Mouse (Mus musculus) midbrain, embryonic 12.5 days (tissue): Measurements from ENCODE around the gene Kctd17. TPM values are rescaled to one million over a fixed set of nuclear protein-coding genes. Genes with fewer than 3 reads are reported as not detected.
A peak's percentile ranks its signal among the peaks of the same experiment; 100 is the strongest.

ENCODE experiments used
- ATAC-seq: fragments of 200-750 bp; cut with Nextera tagmentation; 2 replicates; pipeline ENCODE4 v1.8.0; 2017; ENCODE audit warnings: low read depth, moderate TSS enrichment, moderate library complexity; ENCODE audit not compliant: low FRiP score
- H3K27ac ChIP-seq: fragments of 300-500 bp; sonication (generic); replicated peaks from 2 replicates; pipeline ENCODE4 v1.5.1; 2016; ENCODE audit warnings: mild to moderate bottlenecking
- H3K27me3 ChIP-seq: fragments of 300-500 bp; sonication (generic); 2 replicates; pipeline ENCODE4 v1.6.1; 2016; ENCODE audit warnings: mild to moderate bottlenecking
- H3K36me3 ChIP-seq: fragments of 300-500 bp; sonication (generic); 2 replicates; pipeline ENCODE4 v1.6.1; 2016
- H3K4me1 ChIP-seq: fragments of 300-500 bp; sonication (generic); 2 replicates; pipeline ENCODE4 v1.6.1; 2016
- H3K4me2 ChIP-seq: fragments of 300-500 bp; sonication (generic); replicated peaks from 2 replicates; pipeline ENCODE4 v1.6.1; 2016; ENCODE audit warnings: mild to moderate bottlenecking, moderate library complexity
- H3K4me3 ChIP-seq: fragments of 300-500 bp; sonication (generic); 2 replicates; pipeline ENCODE4 v1.5.1; 2016; ENCODE audit warnings: mild to moderate bottlenecking
- H3K9ac ChIP-seq: fragments of 300-500 bp; sonication (generic); replicated peaks from 2 replicates; pipeline ENCODE4 v1.6.1; 2016; ENCODE audit warnings: mild to moderate bottlenecking, moderate library complexity
- H3K9me3 ChIP-seq: fragments of 300-500 bp; sonication (generic); 2 replicates; pipeline ENCODE4 v1.6.1; 2016; ENCODE audit warnings: mild to moderate bottlenecking
- WGBS: fragments of 180-500 bp; shearing (Covaris S2); methylation state at CpG from one replicate; pipeline ENCODE4 v1.1.7; 2016; 5-methylcytosine and 5-hydroxymethylcytosine counted together
- polyA plus RNA-seq: library from polyadenylated mRNA; unstranded; fragments of >200 nt; fragmentation: Nextera tagmentation; extraction: Ambion mirVana; gene quantifications from 2 replicates; pipeline ENCODE4 v1.2.1, GENCODE M21; 2016

Kctd17 gene
- polyA plus RNA-seq, 1 experiment from 2014 or later, result 76.1 TPM

GRCm38 (mm10) chr15:78437237-78438017 lies 9.1 kb downstream of the Kctd17 start:
- WGBS, result 12% methylated on average over 23 of the region's 23 CpGs
- Histone ChIP-seq H3K27ac (peak overlapping the region; percentile 63), H3K4me3 (peak overlapping the region; percentile 28), H3K27me3 (peaks cover 14% of the 10 kb centered on the region; the same call in 1 of the 2 replicates), H3K9me3 (no peaks in the 10 kb centered on the region), H3K9ac (peak overlapping the region; percentile 20), H3K36me3 (peaks cover 32% of the 10 kb centered on the region), H3K4me1 (peaks cover 35% of the 10 kb centered on the region), H3K4me2 (peak overlapping the region; percentile 52)
- peak; percentile 20 for ATAC-seq

DNA sequence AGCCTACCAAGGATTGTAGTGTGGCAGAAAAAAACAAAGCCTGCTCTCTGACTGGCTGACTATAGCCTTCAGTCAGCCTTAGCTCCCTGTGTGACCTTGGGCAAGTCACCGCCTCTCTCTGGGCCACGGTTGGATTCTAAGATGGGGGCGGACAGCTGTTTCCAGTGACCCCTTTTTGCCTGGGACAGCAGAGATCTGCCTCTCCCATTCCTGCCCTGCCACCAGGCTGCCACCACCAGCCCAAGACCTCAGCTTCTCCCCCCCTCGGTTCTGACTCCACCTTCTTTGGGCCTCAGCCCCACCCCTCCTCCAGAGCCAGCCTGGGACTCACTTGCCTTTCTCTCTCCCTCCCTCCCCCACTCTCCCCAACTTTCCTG lies 9.6 kb downstream of the Kctd17 start:
- 46% methylated on average over 4 of the region's 4 CpGs for WGBS
- H3K9me3 ChIP-seq, result no peaks in the 10 kb centered on the region
- peaks cover 14% of the 10 kb centered on the region; the same call in 1 of the 2 replicates for H3K27me3 ChIP-seq
- peaks cover 35% of the 10 kb centered on the region for H3K4me1 ChIP-seq
- no peak overlapping the region for H3K9ac ChIP-seq
- no peak overlapping the region for H3K4me2 ChIP-seq
- H3K4me3 ChIP-seq, result no peak overlapping the region
- no peak for ATAC-seq
- H3K36me3 ChIP-seq, result peaks cover 27% of the 10 kb centered on the region
- H3K27ac ChIP-seq, result no peak overlapping the region

GRCm38 (mm10) chr15:78438505-78438904 lies 10.1 kb downstream of the Kctd17 start:
- ATAC-seq, result no peak
- no peak overlapping the region for H3K27ac ChIP-seq
- WGBS, result 54% methylated on average over 8 of the region's 8 CpGs
- H3K9ac ChIP-seq, result no peak overlapping the region
- H3K4me2 ChIP-seq, result no peak overlapping the region
- H3K9me3 ChIP-seq, result no peaks in the 10 kb centered on the region
- H3K4me1 ChIP-seq, result peaks cover 35% of the 10 kb centered on the region
- H3K36me3 ChIP-seq, result peaks cover 22% of the 10 kb centered on the region; the same call in 1 of the 2 replicates
- peaks cover 14% of the 10 kb centered on the region; the same call in 1 of the 2 replicates for H3K27me3 ChIP-seq
- H3K4me3 ChIP-seq, result no peak overlapping the region

DNA sequence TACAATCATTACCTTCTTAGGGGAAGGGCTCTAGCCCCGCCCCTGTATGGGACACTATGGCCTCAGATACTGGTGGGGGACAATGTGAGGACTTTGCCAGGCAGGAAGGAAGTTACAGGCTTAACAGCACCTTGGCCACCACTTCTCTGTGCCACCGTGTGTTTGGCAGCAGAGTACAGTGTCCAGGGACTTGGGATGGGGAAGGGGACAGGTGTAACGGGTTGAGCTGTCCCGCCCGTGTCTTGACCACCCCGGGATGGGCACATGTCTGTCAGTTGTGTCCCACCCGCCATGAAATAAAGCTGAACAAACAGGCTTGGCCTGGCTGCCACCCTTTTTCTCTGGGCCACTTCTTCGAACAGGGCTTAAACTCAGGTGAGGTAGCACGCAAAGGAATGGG lies 10.6 kb downstream of the Kctd17 start:
- H3K9me3 ChIP-seq, result no peaks in the 10 kb centered on the region
- no peak overlapping the region for H3K9ac ChIP-seq
- no peak overlapping the region for H3K4me2 ChIP-seq
- H3K4me3 ChIP-seq, result no peak overlapping the region
- WGBS, result 66% methylated on average over 9 of the region's 9 CpGs
- no peak overlapping the region for H3K27ac ChIP-seq
- H3K27me3 ChIP-seq, result peaks cover 14% of the 10 kb centered on the region; the same call in 1 of the 2 replicates
- H3K4me1 ChIP-seq, result peaks cover 35% of the 10 kb centered on the region
- H3K36me3 ChIP-seq, result peaks cover 17% of the 10 kb centered on the region; the same call in 1 of the 2 replicates
- ATAC-seq, result no peak

DNA sequence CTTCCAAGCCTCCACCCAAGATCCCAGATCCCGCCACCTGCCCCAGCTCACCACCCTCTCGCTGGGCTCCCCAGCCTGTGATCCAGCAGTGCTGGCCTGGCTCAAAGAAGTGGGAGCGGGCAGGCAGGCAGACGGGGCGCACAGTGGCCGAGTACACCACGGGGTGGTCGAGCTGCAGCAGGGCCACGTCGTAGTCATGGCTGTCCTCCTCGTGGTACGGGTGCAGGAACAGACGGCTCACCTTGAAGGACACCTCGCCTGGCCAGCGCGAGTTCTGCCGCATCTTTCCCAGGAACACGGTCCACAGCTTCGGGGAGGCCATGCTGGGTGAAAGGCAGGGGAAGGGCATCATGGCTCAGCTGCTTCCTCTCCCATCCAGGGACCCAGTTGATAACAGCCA lies 13.9 kb downstream of the Kctd17 start:
- no peak overlapping the region for H3K4me3 ChIP-seq
- H3K27me3 ChIP-seq, result 0 out of 2 replicates have a peak, but pooled peaks cover 7% of the 10 kb centered on the region
- no peaks in the 10 kb centered on the region for H3K36me3 ChIP-seq
- no peak for ATAC-seq
- H3K9me3 ChIP-seq, result no peaks in the 10 kb centered on the region
- H3K9ac ChIP-seq, result no peak overlapping the region
- no peak overlapping the region for H3K4me2 ChIP-seq
- H3K27ac ChIP-seq, result no peak overlapping the region
- 91% methylated on average over 19 of the region's 19 CpGs for WGBS
- peaks cover 8% of the 10 kb centered on the region for H3K4me1 ChIP-seq

DNA sequence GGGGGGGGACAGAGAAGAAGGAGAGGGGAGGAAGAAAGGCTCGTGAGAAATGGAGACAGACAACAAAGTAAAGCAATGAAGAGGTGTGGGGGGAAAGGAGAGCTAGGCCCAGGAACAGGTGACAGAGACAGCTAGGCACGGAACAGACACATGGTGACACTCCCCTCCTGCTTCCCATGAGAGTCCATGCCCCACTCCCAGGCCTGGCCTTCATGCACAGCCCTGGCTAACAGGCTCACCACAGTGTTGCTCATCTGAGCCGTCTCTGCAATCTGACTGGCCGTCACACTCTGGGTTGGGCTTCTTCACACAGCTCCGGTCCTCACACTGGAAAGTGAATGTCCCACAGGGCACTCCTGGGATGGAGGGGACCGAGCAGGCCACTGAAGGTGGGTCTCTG lies 15.5 kb downstream of the Kctd17 start:
- Histone ChIP-seq H3K27me3 (no peaks in the 10 kb centered on the region), H3K4me2 (no peak overlapping the region), H3K9ac (no peak overlapping the region), H3K27ac (no peak overlapping the region), H3K4me3 (no peak overlapping the region), H3K9me3 (no peaks in the 10 kb centered on the region), H3K36me3 (no peaks in the 10 kb centered on the region), H3K4me1 (peaks cover 3% of the 10 kb centered on the region; the same call in 1 of the 2 replicates)
- WGBS, result 57% methylated on average over 6 of the region's 6 CpGs
- ATAC-seq, result no peak

GRCm38 (mm10) chr15:78447121-78447520 lies 18.8 kb downstream of the Kctd17 start:
- H3K4me1 ChIP-seq, result peaks cover 13% of the 10 kb centered on the region; the same call in 1 of the 2 replicates
- WGBS, result 31% methylated on average over 7 of the region's 7 CpGs
- no peaks in the 10 kb centered on the region for H3K36me3 ChIP-seq
- H3K4me3 ChIP-seq, result no peak overlapping the region
- no peaks in the 10 kb centered on the region for H3K27me3 ChIP-seq
- no peaks in the 10 kb centered on the region for H3K9me3 ChIP-seq
- H3K9ac ChIP-seq, result 0 out of 2 replicates have a peak overlapping the region, but pooled peaks have one; percentile 2
- ATAC-seq, result no peak
- H3K4me2 ChIP-seq, result no peak overlapping the region
- no peak overlapping the region for H3K27ac ChIP-seq

DNA sequence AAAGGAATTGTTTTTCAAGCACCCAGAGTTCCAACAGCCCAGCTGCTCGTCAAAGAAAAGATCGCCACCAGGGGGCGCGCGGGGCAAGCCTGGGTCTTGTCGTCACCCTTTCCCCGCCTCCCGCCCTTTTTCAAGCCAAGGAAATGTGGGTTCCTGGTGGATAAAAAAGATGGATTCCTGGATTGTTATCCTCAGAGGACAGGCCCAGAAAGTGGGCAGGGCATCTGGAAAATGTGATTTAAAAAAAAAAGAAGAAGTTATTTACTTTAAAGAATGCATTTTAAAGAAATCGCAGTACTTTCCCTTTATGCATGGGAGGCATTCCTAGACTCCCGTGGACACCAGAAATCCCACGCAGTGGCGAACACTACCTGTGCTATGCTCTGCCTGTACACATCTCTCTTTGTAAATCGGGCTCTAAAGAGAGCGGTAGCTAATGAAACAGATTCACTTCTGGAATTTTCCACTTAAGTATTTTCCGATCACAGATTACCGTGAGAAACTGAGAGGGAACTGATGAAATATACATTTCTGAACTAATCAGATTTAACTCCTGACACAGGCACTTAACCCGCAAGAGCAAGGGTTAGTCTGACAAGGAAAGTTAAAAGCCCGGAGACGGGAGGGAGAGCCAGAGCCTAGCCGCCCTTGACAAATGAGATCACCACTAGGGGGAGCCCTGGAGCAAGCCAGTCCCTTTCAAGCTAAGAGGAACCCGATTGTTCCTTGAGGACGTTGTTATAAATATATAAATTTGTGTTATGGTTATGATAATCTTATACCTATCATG lies 19.6 kb downstream of the Kctd17 start:
- WGBS, result 2% methylated on average over 22 of the region's 22 CpGs

GRCm38 (mm10) chr15:78449131-78449530 lies 20.8 kb downstream of the Kctd17 start:
- Histone ChIP-seq H3K36me3 (no peaks in the 10 kb centered on the region), H3K4me3 (no peak overlapping the region), H3K9ac (no peak overlapping the region), H3K4me1 (peaks cover 13% of the 10 kb centered on the region; the same call in 1 of the 2 replicates), H3K27me3 (no peaks in the 10 kb centered on the region), H3K9me3 (no peaks in the 10 kb centered on the region), H3K4me2 (no peak overlapping the region), H3K27ac (no peak overlapping the region; the same call in 1 of the 2 replicates)
- WGBS, result 68% methylated on average over 6 of the region's 6 CpGs
- no peak for ATAC-seq

More for the DNA sequence above, 19.6 kb downstream of the Kctd17 start:
- Histone ChIP-seq H3K4me2 (peak overlapping the region; percentile 56), H3K27me3 (no peaks in the 10 kb centered on the region), H3K36me3 (no peaks in the 10 kb centered on the region), H3K9ac (peak overlapping the region; percentile 34), H3K4me3 (peak overlapping the region; percentile 27), H3K4me1 (peaks cover 13% of the 10 kb centered on the region; the same call in 1 of the 2 replicates), H3K27ac (peak overlapping the region; percentile 68), H3K9me3 (no peaks in the 10 kb centered on the region)
- peak; percentile 32; the same call in 1 of the 2 replicates for ATAC-seq

GRCm38 (mm10) chr15:78449694-78450418 lies 21.5 kb downstream of the Kctd17 start:
- Histone ChIP-seq H3K9me3 (no peaks in the 10 kb centered on the region), H3K27me3 (no peaks in the 10 kb centered on the region), H3K27ac (no peak overlapping the region; the same call in 1 of the 2 replicates), H3K4me1 (peaks cover 13% of the 10 kb centered on the region; the same call in 1 of the 2 replicates), H3K4me3 (no peak overlapping the region), H3K4me2 (no peak overlapping the region), H3K36me3 (no peaks in the 10 kb centered on the region), H3K9ac (no peak overlapping the region)
- 51% methylated on average over 7 of the region's 7 CpGs for WGBS
- no peak for ATAC-seq

GRCm38 (mm10) chr15:78450419-78450768 lies 22.0 kb downstream of the Kctd17 start:
- H3K27me3 ChIP-seq, result no peaks in the 10 kb centered on the region
- WGBS, result 88% methylated on average over 6 of the region's 6 CpGs
- no peaks in the 10 kb centered on the region for H3K9me3 ChIP-seq
- ATAC-seq, result no peak
- peaks cover 13% of the 10 kb centered on the region; the same call in 1 of the 2 replicates for H3K4me1 ChIP-seq
- H3K9ac ChIP-seq, result no peak overlapping the region
- no peak overlapping the region for H3K27ac ChIP-seq
- H3K36me3 ChIP-seq, result no peaks in the 10 kb centered on the region
- no peak overlapping the region for H3K4me3 ChIP-seq
- H3K4me2 ChIP-seq, result no peak overlapping the region
